Mouse (Mus musculus): Measurements from ENCODE around the gene Osm.

DNA sequence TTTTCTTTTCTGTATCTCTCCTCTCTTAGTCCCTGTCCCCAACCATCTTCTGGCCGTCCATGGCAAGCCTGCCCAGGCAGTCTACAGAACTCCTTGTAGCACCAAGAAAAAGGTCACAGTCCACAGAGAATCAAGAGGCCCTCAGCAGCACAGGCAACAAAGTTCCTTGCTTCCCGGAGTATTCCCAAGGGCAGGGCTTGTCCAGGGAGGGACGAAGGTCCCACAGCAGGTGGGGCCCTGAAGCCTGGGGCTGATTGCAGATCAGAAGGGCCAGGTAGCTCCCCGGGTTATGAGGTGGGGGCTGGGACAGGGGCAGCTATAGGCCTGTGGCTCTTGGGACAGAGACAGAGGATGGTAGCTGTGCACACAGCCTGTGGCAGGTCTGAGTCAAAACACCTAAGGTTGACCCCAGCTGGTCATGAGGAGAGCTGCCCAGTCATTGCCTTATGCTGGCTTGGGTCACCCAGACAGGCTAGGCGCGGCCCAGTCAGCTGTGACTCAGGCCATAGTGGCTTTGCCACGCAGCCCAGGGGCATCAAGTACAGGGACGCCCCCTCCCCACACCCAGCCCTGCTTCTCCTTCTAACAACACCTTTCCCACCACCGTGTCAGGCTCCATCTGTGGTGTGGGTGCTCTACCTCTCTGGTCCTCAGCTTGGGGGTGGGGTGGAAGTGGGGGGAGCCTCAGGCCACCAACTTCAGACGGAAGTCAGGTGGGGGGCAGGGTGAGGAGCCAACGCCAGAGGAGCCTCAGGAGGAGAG lies 20.8 kb downstream of the Osm start, which contains the start of gene Lif:
- TF ChIP-seq CTCF (IDR thresholded peaks at IDR 0.05; ENCODE audit: low read depth, low read length) (no peak), EP300 (IDR thresholded peaks at IDR 0.05; ENCODE audit: insufficient read depth, low read depth, low read length) (0 out of 2 replicates have a peak, but pooled peaks have one; percentile 19), POLR2A (IDR thresholded peaks at IDR 0.05; ENCODE audit: insufficient read depth, low read length) (no peak)

All from ES-Bruce4 (cell line).